Mouse (Mus musculus) ES-E14 (cell line): ENCODE measurements around the gene Map4k2.

Experiments
- CHD2 ChIP-seq: IDR thresholded peaks from 2 replicates; pipeline ENCODE4 v1.6.1; 2014; ENCODE audit warnings: mild to moderate bottlenecking, low read depth, low read length, inconsistent platforms
- HCFC1 ChIP-seq: IDR thresholded peaks from 2 replicates; pipeline ENCODE4 v1.6.1; 2012; ENCODE audit warnings: low read length, inconsistent platforms, borderline replicate concordance; ENCODE audit not compliant: insufficient read depth
- ZNF384 ChIP-seq: IDR thresholded peaks from 2 replicates; pipeline ENCODE4 v1.6.1; 2012; ENCODE audit warnings: low read depth, low read length, inconsistent platforms

DNA sequence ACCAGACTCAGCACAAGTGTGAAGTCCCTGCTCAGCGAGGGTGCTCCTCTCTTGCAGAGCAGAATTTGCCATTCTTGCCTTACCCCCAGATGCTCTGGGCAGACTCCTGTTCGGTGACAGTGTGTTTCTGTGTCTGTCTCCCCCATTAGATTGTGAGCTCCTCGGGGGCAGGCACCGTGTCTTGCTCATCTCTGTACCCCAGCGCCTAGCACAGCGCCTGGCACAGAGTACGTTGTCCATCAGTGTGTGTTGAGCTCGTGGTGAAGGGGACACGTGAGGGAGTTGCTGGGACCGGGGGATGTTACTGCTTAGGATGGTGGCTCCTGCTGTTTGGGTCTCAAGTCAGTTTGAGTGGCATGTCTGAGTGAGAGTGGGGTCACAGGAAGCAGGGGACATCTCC is 62.9 kb downstream of the Map4k2 start:
- TF ChIP-seq ZNF384: no peak
- TF ChIP-seq CHD2: no peak
- no peak for TF ChIP-seq HCFC1
